Mouse (Mus musculus) gastrocnemius, postnatal 4 days (tissue): Measurements from ENCODE around the gene Gm8298. TPM values are rescaled to one million over a fixed set of nuclear protein-coding genes. Genes with fewer than 3 reads are reported as not detected.
"Not testable (repeated sequence)": the region's sequence is repeated elsewhere in the genome, so short reads cannot be mapped to it uniquely, and the experiment has no call there.

Experiments used
- DNase-seq, 2 experiments: peaks; one replicate each; pipeline ENCODE4 v3.0.0; 2021 to 2022; ENCODE audit warnings: low spot score in 2 of 2, mixed read lengths in 2 of 2
- long read RNA-seq, 2 experiments: library from polyadenylated mRNA; stranded (forward); transcript quantifications; one replicate each; pipeline ENCODE4 v2.0.0; 2021
- total RNA-seq, 2 experiments: library from RNA; stranded (reverse); gene quantifications; 2 replicates each; pipeline ENCODE4 v1.2.3; 2021

Gene Gm8298
- total RNA-seq: not detected
- long read RNA-seq, experiment 1: 0 reads
- long read RNA-seq, experiment 2: 0 reads

GRCm38 (mm10) chr3:59860751-59861150 lies at the start of gene Gm8298:
Gene Gm8298 (plus strand): TSS chr3:59861051.
- no peak for DNase-seq

GRCm38 (mm10) chr3:59813169-59813568 lies 47.7 kb upstream of the Gm8298 start:
- no peak for DNase-seq

- peak in 1 of 2 experiments; percentile 14 for DNase-seq
These were observed 9.9 kb downstream of the Gm8298 start for GRCm38 (mm10) chr3:59870765-59871164.

GRCm38 (mm10) chr3:59877601-59878000 lies 16.8 kb downstream of the Gm8298 start:
- not testable (repeated sequence) for DNase-seq

GRCm38 (mm10) chr3:59879801-59880554 lies 19.1 kb downstream of the Gm8298 start:
- not testable (repeated sequence) for DNase-seq

- DNase-seq: no peak
These were observed 32.4 kb downstream of the Gm8298 start for GRCm38 (mm10) chr3:59893276-59893675.

- DNase-seq: no peak
These were observed 64.1 kb downstream of the Gm8298 start, which contains the start of gene C130079G13Rik for GRCm38 (mm10) chr3:59924914-59925313. Gene C130079G13Rik (plus strand): TSS chr3:59925214.

Other genes with a start within 250 kb of the Gm8298 start
- gene Gm5538, start 131.3 kb upstream of the Gm8298 start, total RNA-seq: not detected
- not detected for gene C130079G13Rik, start 64.2 kb downstream of the Gm8298 start, total RNA-seq
- not detected for gene Aadacl2, start 145.7 kb downstream of the Gm8298 start, total RNA-seq
- gene Aadac, start 164.7 kb downstream of the Gm8298 start, total RNA-seq: under 1 TPM in 1 of 2 experiments, not detected in 1; 0.39 TPM
- under 1 TPM in 1 of 2 experiments, not detected in 1; 0.16 TPM for gene Sucnr1, start 220.8 kb downstream of the Gm8298 start, total RNA-seq